Mouse (Mus musculus): Measurements from ENCODE around the gene Slain1.
A peak's percentile ranks its signal among the peaks of the same experiment; 100 is the strongest.

Gene Slain1

DNA sequence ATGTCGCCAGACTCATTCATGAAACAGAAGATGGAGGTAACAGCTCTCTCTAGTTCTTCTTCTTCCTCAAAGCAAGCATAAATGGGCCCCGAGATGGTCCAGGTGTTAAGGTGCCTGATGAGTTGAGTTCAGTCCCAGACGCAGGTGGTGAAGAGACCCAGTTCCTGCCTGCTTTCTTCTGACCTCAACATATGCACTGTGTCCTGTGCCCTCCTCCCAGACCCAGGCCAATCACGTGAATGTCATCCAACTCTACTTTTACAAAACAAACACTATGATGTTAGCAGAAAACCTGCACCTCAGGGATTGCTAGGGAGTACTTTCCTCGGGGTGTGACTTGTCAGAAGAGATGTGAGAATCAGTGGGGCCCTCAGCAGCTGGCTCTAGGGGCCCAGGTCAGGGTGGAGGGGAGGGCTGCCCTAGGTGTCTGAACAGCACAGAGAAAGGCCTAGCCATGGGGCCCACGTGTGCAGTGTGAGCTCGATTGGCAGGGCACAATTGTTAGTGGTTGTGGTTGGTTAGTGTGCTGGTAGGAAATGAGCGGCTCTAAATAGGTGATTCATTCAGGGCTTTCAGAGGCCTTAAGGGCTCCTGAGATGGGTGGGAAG is 16.4 kb downstream of the Slain1 start:
- no peak for DNase-seq (ENCODE audit: low read depth, low spot score)

DNA sequence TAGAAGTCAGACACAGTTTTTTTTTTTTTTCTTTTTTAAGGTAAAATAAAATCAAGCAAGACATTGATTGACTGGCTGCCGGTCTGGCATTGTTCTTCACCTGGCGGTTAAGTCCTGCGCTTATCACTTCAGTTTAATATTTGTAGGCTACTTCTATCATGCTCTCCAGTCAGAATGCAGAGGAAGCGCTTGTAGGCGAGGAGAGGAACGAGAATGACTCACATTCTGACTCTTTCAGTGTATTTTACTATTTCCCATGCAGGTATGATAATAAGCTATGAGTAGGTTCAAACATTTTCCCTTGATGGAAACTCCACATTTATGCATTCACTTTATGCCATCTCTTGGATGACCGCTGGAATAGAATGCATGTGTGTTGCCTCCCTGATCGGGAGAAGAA is 17.0 kb downstream of the Slain1 start:
- no peak for DNase-seq (ENCODE audit: low read depth, low spot score)

DNA sequence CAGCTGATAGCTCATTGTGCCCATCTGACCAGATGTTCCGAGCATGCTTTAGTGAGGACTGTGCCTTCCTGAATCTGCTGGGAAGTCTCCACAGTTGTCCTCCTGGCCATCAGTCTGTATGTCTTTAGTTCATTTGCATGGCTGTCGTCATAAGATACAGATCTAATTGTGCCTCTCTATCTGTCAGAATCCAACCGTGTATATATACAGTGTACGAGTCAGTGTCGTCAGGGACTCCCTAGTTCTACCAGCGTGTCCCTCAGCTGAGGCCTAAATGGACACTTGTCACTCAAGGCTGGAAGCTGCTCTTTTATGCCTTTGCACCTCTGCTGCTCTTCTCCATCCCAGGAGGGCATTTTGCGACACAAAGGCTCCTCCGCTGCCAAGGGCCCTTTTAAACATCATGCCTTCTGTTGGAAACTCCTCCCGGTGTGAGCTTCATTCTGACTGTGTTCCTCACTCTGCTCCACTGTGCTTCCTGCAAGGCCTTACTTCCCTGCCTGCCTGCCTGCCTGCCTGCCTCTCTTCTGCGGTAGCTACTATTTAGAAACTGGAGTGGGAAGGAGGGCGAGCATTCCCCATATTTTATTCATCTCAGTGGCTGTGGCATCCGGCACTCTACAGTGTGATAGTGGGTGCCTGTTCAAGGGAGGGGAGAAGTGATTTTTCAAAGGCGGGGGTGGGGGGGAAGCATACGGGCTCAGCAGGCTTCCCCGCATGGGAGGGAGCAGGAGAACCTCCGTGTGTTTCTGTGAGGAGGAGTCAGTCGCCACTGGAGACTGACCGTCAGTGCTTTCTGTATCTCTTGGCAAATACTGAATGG is 29.6 kb downstream of the Slain1 start:
- DNase-seq (ENCODE audit: low read depth, low spot score) = peak; percentile 33

DNA sequence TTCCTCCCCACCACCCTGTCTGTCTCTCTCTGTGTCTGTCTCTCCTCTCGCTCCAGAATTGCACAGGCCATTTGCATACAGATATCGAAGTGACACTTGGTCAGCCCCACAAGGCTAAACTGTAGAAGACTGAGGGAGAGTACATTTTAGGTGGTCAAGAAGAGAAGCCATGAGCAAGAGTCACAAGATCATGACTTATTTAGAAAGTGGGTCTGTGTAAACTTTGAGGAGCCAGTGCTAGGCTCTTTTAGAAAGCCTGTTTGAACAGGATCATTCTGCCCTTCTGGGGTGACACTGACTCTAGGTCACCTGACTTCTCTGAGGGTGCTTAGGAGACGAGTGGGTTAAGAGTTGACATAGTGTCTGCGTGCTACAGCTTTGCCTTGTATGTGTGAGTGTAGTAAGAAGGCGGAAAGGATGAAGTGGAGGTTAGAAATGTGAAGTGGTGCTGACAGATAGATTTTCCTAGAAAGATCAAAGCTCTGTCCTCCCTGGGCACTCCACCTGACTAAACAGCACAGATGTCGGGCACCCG is 30.3 kb downstream of the Slain1 start:
- peak; percentile 15 for DNase-seq (ENCODE audit: low read depth, low spot score)

DNA sequence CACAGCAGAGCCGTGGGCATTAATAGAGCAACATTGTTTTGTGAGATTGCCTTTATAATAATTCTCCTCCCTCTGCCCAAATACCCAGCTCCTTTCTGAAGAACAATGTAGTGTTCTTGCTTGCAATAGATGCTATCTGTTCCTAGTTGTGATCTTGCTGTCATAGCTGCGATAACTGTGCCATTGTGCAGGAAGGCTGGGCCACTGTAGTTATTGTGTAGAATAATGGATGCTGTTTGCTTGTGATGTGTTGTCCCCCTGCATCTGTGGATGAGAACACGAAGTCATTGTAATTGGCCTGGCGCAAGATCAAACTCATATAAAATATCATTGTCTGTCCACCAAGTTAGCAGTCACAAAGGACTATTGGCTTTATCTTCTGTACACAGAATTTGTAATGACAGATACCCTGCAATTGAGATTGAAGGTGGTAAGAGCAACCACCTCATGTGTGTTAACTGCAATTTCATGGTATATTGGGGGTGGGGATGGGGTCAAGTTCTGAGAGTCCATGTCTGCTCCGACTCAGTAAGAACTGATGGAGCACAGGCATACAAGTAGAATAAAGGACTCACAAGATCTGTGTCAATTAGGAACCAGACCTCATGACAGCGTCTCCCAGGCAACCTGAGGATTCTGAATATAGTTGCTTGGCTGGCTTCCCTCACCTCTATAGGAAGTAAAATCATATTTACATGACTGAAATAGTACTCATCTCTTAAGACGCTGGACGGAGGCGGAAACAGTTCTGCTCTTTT is 32.8 kb downstream of the Slain1 start:
- DNase-seq (ENCODE audit: low read depth, low spot score) = no peak

DNA sequence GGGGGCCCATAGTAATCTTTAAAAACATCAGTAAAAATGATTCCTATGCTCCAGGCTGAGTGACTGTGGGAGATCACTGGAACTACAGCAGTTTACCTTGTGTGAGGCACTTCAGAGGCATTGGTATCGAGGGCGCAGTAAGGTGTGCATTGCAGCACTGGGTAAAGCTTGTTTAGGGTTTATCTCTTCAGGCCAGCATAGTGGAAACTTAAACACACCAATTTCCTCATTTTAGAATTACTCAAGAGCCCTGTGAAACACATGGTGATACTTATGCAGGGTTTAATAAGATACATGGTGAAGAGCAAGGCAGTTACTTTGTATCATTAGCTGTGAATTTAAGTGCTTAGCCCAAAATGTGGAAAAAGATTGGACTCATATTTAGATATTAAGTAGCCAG is 37.0 kb downstream of the Slain1 start:
- no peak for DNase-seq (ENCODE audit: low read depth, low spot score)

DNA sequence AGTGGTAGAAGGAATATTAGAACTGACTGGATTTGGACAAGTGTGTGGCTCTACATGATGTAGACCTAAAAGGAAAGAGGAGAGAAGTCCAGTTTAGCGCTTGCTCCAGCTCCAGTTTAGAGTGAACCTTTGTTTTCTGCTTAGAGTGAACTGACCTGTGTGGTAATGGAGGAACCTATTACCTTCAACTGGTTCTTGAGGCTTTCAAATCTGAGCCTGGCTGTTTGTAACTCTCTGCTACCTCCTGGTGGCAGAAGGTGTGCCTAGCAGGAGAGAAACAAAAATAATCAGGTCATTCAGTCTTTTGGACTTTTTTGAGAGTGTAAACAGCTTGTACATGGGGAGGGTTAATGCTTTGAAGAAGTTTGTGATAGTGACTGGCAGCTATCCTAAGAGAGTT is 44.3 kb downstream of the Slain1 start:
- peak; percentile 85 for DNase-seq (ENCODE audit: low read depth, low spot score)

DNA sequence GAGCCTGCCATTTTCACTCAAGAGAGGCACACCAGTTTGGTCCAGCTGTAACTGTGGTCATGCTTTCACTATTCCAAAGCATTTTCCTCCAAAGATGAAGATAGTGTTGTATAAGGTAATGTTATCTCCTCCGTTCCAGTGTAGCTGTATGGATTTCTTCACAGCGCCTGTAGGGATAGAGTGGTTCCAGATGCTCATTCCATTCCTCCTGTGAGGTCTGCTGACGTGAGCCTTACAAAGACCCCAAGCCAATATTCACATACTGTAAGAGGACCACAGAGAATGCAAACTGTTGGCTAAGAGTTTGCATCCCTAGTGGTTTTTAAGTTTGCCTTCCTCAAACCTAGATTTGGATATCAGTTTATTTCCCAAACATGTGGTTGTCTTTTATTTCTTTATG is 45.6 kb downstream of the Slain1 start:
- no peak for DNase-seq (ENCODE audit: low read depth, low spot score)

DNA sequence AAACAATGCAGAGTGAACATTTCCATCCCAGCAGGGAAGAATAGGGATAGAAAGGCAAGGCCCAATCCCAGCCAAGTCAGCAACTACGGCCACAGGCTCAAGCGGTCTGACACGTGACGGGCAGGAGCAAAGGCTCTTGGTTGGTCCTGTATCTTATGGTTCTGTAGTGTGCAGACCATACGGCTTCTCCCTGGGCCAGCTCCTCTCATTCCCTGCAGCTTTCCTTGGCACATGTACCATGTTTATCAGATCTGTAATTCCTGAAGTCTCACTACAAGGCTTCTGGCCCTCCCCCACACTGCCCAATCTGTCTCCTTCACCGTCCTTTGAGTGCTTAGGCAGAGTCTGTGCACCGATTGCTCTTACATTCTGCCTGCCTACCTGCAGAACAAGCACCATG is 47.1 kb downstream of the Slain1 start:
- DNase-seq (ENCODE audit: low read depth, low spot score) = no peak

DNA sequence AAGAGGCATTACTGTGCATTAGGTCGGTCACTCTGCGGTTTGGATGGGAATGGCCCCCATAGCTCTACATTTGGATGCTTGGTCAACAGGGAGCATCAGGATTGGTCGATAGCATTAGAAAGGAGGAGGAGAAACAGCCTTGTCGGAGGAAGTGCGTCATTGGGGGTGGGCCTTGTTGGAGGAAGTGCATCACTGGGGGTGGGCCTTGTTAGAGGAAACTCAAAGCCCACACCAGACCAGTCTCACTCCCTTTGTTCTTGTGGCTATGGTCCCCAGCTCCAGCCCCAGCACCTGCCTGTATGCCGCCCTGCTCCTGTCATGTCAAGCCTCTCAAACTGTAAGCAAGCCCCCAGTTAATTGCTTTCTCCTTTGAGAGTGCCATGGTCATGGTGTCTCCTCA is 49.3 kb downstream of the Slain1 start:
- DNase-seq (ENCODE audit: low read depth, low spot score) = no peak

DNA sequence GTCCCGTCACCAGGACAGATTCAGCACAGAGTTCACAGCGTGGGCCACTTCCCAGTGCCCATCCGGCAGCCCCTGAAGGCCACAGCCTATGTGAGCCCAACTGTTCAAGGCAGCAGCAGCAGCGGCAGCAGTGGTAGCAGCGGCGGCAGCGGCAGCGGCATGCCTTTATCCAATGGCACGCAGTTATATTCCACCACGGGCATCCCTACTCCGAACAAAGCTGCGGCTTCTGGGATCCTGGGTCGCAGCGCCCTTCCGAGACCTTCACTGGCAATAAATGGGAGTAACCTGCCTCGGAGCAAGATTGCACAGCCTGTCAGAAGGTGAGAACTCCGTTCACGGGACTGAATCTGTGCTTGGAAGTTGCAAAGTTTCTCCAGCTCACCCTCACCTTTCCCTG is 52.5 kb downstream of the Slain1 start:
- peak; percentile 54 for DNase-seq (ENCODE audit: low read depth, low spot score)

DNA sequence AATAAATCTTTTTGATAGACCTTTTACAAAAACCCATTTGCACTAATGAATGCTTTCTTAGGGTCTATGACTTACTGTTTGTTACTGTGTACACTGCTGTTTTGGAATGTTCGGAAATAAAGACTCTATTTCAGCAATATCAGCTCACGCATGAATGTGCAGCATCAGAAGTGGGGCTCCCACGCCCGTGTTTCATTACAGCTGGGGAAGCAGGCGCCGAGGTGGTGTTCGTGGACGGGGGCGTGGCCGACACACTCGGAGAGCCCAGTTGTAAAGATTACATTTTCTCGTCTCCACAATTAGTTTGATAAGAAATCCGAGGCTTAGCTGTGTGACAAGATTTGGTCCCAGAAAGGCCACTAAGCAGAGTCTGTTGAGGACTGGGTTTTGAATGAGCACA is 54.7 kb downstream of the Slain1 start:
- DNase-seq (ENCODE audit: low read depth, low spot score) = no peak

DNA sequence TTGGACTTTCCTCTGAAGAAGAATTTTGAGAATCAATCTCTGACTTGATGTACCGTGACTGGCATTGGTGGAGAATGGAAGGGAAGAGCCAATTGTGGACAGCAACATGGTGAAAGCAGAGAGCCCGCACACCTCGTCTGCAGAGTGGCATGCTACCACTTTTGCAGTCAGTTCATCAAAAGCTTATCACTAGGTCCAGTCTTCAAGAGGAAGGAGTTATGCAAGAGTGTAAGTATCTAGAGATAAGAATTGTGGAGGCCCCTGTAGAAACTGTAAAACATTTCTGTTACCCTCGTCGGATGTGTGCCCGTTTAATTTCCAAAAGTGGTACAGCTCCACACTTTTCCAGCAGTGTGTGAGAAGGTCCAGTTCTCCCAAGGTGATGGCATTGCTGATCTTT is 56.3 kb downstream of the Slain1 start:
- DNase-seq (ENCODE audit: low read depth, low spot score) = no peak

DNA sequence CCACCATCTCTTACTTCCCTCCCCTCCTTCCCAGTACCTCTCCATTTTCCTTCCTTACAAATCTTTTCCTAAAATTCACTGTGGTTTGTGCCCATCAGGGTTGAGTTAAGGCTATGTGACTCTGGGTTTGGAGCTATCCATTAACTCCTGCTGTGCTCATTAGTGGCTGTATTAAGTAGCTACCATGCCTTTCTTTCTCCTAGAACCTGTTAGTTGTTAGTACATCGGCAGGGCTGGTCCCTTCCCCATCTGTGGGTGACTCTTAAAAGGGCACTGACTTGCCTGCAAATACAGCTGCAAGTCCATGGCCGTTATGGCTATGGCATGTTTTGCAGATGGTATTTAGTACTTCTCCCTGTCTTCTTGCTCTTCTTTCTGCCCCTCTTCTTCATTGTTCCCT is 58.6 kb downstream of the Slain1 start:
- no peak for DNase-seq (ENCODE audit: low read depth, low spot score)

DNA sequence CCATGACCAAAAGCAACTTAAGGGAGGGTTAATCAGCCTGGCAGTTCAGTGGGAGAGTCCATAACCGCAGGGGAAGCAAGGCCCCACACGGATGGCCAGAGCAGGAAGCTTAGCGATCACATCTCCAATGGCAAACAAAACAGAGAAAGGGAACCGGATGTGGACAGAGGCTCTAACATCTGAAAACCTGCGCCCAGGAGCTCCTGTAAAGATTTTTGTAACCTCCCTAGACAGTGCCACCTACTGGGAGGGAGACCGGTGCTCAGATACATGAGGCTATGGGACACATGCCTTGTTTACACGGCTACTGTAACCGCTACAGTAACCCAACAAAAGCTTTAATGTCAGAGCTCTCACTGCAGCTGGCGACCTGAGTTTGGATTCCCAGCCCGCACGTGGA is 59.2 kb downstream of the Slain1 start:
- DNase-seq (ENCODE audit: low read depth, low spot score) = peak; percentile 46

DNA sequence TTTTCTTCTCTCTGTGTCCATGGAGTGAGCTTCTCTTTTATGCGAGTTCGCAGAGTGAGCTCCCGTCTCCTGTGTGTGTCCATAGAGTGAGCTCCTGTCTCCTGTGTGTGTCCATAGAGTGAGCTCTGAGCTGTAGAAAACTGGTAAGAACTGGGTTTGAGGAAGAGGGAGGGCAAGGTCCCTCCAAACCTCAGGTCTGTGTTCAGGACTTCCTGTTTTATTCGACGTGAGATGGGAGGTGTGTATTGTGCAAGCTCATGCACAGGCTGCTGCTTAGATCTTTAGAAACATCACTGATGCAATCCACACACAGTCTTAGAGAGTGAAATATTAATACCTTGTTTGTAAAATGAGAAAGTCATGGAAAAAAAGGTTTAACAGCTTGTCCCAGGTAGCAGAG is 63.0 kb downstream of the Slain1 start:
- DNase-seq (ENCODE audit: low read depth, low spot score) = no peak

DNA sequence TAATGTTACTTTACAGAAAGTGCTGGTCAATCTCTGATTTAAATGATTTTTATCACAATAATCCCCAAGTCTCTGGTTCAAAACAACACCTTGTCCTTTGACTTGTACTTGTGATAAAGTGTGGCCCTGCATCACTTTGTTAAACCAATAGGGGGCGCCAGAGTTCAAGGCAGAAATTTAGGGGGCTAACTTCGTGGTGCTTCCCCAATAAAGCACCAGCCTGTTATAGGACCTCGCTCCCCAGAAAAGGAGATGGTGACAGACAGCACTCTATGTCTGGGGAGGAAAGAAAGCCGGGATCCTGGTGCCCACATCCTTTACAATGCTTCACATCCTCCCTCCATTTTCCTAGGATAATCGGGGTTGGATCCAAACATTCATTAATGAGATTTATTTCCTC is 67.5 kb downstream of the Slain1 start:
- DNase-seq (ENCODE audit: low read depth, low spot score) = no peak

DNA sequence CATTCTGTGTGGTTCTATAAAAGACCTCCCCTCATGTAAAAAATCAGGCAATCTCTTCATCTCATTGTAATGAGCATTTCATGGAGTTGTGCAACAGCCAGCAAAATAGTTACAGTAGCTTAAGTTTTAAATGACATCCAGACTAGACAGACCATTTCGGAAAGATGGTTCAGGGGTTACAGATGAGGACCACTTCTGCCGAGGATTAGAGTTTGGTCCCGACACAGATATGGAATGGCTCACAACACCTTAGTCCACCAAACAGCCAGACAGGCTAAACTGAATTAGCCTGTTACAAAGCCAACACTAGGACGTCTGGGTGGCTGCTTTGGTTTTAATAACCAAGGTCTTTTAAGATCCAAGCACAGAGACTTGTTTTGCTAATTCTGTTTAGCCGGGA is 68.0 kb downstream of the Slain1 start:
- DNase-seq (ENCODE audit: low read depth, low spot score) = no peak

DNA sequence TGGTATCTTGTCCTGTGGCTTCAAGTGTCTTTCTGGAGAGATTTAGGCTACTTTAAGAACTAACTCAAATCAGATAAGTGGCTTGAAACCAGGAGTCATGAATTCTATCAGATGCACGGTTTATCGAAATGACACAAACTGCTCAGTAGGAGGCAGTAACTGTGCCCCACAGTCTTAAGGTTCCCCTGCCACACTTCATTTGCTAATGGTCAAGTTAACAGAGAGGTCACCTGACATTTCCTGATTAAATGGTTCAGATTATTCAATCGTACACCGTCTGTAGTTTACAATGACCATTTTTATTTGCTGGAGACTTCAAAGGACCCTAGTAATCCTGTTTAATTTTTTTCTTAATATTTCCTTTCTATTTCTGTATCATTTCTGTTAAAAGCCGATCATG is 68.4 kb downstream of the Slain1 start:
- DNase-seq (ENCODE audit: low read depth, low spot score) = no peak

DNA sequence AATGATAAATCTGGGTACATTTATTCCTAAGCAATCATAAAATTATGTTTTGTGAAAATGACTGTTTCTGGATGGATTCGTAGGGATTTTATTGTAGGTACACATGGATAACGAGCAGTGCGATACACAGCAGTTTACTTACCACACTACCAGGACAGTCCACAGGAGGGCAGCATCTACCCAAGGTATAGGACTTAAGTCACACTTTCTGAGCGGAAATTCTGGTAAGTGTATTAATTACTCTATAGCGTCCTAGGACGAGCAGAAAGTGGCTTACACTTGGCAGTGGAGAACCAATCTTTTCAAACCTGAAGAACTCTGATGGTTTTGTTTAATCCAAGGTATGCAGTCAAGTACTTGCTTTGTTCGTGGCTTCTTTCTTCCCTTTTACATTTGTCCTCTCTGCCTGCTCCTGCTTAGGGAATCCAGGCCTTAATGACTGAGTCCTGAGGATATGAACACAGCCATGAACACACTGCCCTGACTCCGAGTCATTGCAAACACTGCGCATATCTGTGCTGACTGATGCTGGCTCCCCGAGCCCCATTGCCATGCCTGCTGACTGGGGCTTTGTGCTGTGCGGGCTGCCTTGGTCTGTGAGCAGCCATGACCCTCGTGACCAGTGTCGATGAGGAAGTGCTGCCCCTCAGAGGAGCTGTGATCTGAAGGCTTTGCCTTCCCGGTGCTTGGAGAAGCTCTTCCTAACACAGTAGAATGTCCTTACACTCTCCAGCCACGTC is 69.0 kb downstream of the Slain1 start:
- peak; percentile 91 for DNase-seq (ENCODE audit: low read depth, low spot score)

DNA sequence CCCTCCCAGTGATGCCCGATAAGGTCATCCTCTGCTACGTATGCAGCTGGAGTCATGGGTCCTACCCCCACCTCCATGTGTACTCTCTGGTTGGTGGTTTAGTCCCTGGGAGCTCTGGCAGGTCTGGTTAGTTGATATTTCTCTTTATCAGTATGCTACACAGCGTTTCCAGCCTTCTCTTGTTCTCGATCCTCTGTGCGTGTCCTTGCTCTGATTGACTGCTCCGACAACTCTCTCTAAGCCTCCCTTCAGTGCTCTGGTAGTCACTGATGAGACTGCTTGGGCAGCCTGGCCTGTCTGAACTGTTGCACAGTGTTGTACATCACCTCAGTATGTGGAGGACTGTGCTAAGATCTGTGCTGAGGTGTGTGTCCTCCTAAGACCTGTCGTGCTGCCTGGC is 70.1 kb downstream of the Slain1 start:
- no peak for DNase-seq (ENCODE audit: low read depth, low spot score)
